Mouse (Mus musculus) left cerebral cortex, postnatal 4 days (tissue): ENCODE measurements at regions not wholly inside any gene's neighbourhood (a gene's known extent, or its start where the extent isn't known, plus 50 kb on each side); places are given as distances from the start of the nearest gene placed in this dataset.
A peak's percentile ranks its signal among the peaks of the same experiment; 100 is the strongest.

Experiments used
- DNase-seq: peaks from one replicate; pipeline ENCODE4 v3.0.0-alpha.2; 2022
- intact Hi-C: fragments of 180-260 bp; cut with DNase I; formaldehyde crosslinking; loops from one replicate; pipeline ENCODE4 v1.15.1; 2025

- DNase-seq, result peak; percentile 13
- intact Hi-C loops, result no loop called here
Measured at GRCm38 (mm10) chr4:29525769-29526658, 713.1 kb downstream of the Epha7 start.
